ENCODE assay signal across 8 mouse cellular contexts in the genomic region with DNA sequence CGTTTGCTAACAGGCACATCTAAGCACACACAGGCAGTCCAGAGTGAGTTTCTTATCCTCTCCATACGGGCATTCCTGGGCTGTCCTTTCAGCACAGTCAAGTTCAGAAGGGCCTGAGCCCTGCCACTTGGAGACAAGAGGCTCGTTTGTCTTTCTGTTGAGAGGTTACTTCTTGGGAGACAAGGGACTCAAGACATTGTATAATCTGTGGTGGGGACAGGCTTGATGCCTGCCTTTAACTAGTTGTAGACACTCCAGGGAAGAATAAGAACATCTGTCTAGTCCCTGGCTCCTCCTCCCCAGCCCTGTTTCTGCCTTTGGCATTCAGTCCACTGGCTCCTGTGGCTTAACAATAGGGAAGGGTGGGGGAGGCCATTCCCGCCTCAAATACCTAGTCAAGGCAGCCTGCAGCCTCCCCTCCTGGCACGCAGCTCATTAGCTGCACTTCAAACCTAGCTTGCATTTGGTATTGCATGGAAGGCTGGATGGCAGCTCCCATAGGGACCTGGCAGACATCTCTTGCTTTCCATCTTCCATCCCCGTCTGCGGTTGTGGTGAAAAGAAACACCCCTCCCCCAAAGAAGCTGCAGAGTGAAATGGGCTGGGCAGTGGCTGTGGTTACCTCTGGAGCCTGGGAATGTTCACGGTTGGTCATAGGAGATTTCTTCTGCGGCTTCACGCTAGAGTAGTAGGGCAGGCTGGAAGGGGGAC. TPM values are rescaled to one million over a fixed set of nuclear protein-coding genes. Genes with fewer than 3 reads are reported as not detected.
DNase-seq lines count a peak whose midpoint lies in the region; ATAC-seq and TF ChIP-seq lines count a peak whose summit lies in the region.

No protein-coding gene starts in this region.

- no peak overlapping the region for H3K4me2 ChIP-seq in lung, postnatal 0 days (replicated peaks; ENCODE audit: low read depth, low read length)
- peak overlapping the region; percentile 20; the same call in 1 of the 2 replicates for H3K4me2 ChIP-seq in embryonic facial prominence, embryonic 15.5 days (replicated peaks)
- 0 out of 2 replicates have a peak overlapping the region, but pooled peaks have one; percentile 2 for H3K4me2 ChIP-seq in limb, embryonic 14.5 days (replicated peaks; ENCODE audit: low read depth, low read length, severe bottlenecking)
- H3K4me2 ChIP-seq in stomach, postnatal 0 days (replicated peaks; ENCODE audit: low read depth), result no peak overlapping the region

- ATAC-seq in lung, postnatal 0 days, result peak; percentile 45
- ATAC-seq in embryonic facial prominence, embryonic 15.5 days (ENCODE audit: insufficient number of reproducible peaks, low FRiP score, low TSS enrichment, low read depth), result peak; percentile 74
- peak; percentile 24 for ATAC-seq in limb, embryonic 14.5 days (ENCODE audit: low FRiP score, low read depth)
- no peak for ATAC-seq in stomach, postnatal 0 days (ENCODE audit: low FRiP score, low TSS enrichment)

- peaks cover 4% of the 10 kb centered on the region; the same call in 1 of the 2 replicates for H3K4me1 ChIP-seq in lung, postnatal 0 days (ENCODE audit: insufficient read depth, low read depth, low read length)
- H3K4me1 ChIP-seq in embryonic facial prominence, embryonic 15.5 days, result peaks cover 63% of the 10 kb centered on the region
- H3K4me1 ChIP-seq in limb, embryonic 14.5 days (ENCODE audit: control insufficient read depth, insufficient read depth, low read length), result peaks cover 58% of the 10 kb centered on the region
- H3K4me1 ChIP-seq in stomach, postnatal 0 days (replicated peaks; ENCODE audit: control insufficient read depth, insufficient read depth), result peaks cover 8% of the 10 kb centered on the region; the same call in 1 of the 2 replicates

- H3K27ac ChIP-seq in lung, postnatal 0 days (ENCODE audit: low read length), result peak overlapping the region; percentile 9; the same call in 1 of the 2 replicates
- H3K27ac ChIP-seq in embryonic facial prominence, embryonic 15.5 days (replicated peaks), result peak overlapping the region; percentile 92
- H3K27ac ChIP-seq in limb, embryonic 14.5 days (replicated peaks; ENCODE audit: low read depth, low read length), result peak overlapping the region; percentile 93
- H3K27ac ChIP-seq in stomach, postnatal 0 days (replicated peaks), result peak overlapping the region; percentile 56; the same call in 1 of the 2 replicates

- TF ChIP-seq POLR2A in limb, embryonic 14.5 days (IDR thresholded peaks at IDR 0.05; ENCODE audit: borderline replicate concordance, extremely low read depth, insufficient read depth, insufficient read length), result no peak

- H3K27me3 ChIP-seq in lung, postnatal 0 days (replicated peaks; ENCODE audit: insufficient read depth, low read length), result no peaks in the 10 kb centered on the region
- H3K27me3 ChIP-seq in embryonic facial prominence, embryonic 15.5 days, result no peaks in the 10 kb centered on the region
- H3K27me3 ChIP-seq in limb, embryonic 14.5 days (ENCODE audit: control insufficient read depth, insufficient read depth, low read length), result no peaks in the 10 kb centered on the region
- H3K27me3 ChIP-seq in stomach, postnatal 0 days (ENCODE audit: control insufficient read depth, insufficient read depth, low read length), result no peaks in the 10 kb centered on the region

- peak; percentile 51 for DNase-seq in lung, postnatal 0 days (ENCODE audit: low spot score)
- no peak for DNase-seq in lung, postnatal 25 days (ENCODE audit: low spot score)
- DNase-seq in limb, embryonic 14.5 days (ENCODE audit: low spot score), result peak; percentile 62
- DNase-seq in stomach, postnatal 0 days (ENCODE audit: low spot score), result no peak
- no peak for DNase-seq in right cerebral cortex, adult 18-20 months
- DNase-seq in urinary bladder, postnatal 25 days (ENCODE audit: low spot score), result no peak
- DNase-seq in left cerebral cortex, adult 8-10 months (ENCODE audit: low spot score in 2 of 2), result no peak

- H3K9ac ChIP-seq in lung, postnatal 0 days (replicated peaks; ENCODE audit: low read depth), result no peak overlapping the region
- H3K9ac ChIP-seq in embryonic facial prominence, embryonic 15.5 days, result no peak overlapping the region
- peak overlapping the region; percentile 31 for H3K9ac ChIP-seq in limb, embryonic 14.5 days (ENCODE audit: low read depth, low read length, severe bottlenecking)
- H3K9ac ChIP-seq in stomach, postnatal 0 days (ENCODE audit: low read length), result no peak overlapping the region

- H3K36me3 ChIP-seq in lung, postnatal 0 days (ENCODE audit: insufficient read depth, low read length), result no peaks in the 10 kb centered on the region
- H3K36me3 ChIP-seq in embryonic facial prominence, embryonic 15.5 days, result no peaks in the 10 kb centered on the region
- H3K36me3 ChIP-seq in limb, embryonic 14.5 days (ENCODE audit: control insufficient read depth, insufficient read depth, low read length), result no peaks in the 10 kb centered on the region
- no peaks in the 10 kb centered on the region for H3K36me3 ChIP-seq in stomach, postnatal 0 days (ENCODE audit: control insufficient read depth, insufficient read depth, low read length)

- TF ChIP-seq EP300 in lung, postnatal 0 days (IDR thresholded peaks at IDR 0.05), result no peak
- TF ChIP-seq EP300 in stomach, postnatal 0 days (optimal IDR thresholded peaks at IDR 0.05), result no peak

- no peak for TF ChIP-seq CTCF in lung, postnatal 0 days (IDR thresholded peaks at IDR 0.05)
- TF ChIP-seq CTCF in stomach, postnatal 0 days (IDR thresholded peaks at IDR 0.05; ENCODE audit: low read depth), result no peak

- no peaks in the 10 kb centered on the region for H3K9me3 ChIP-seq in lung, postnatal 0 days (ENCODE audit: low read length)
- H3K9me3 ChIP-seq in embryonic facial prominence, embryonic 15.5 days (replicated peaks), result no peaks in the 10 kb centered on the region
- H3K9me3 ChIP-seq in limb, embryonic 14.5 days (ENCODE audit: control insufficient read depth, low read length), result no peaks in the 10 kb centered on the region
- no peaks in the 10 kb centered on the region for H3K9me3 ChIP-seq in stomach, postnatal 0 days (ENCODE audit: control insufficient read depth, low read length)

- WGBS in lung, postnatal 0 days, result 33% methylated on average over 10 of the region's 10 CpGs
- WGBS in embryonic facial prominence, embryonic 15.5 days, result 9% methylated on average over 10 of the region's 10 CpGs
- 12% methylated on average over 10 of the region's 10 CpGs for WGBS in limb, embryonic 14.5 days
- WGBS in stomach, postnatal 0 days, result 30% methylated on average over 10 of the region's 10 CpGs

- no peak overlapping the region for H3K4me3 ChIP-seq in lung, postnatal 0 days (ENCODE audit: low read depth, low read length)
- no peak overlapping the region for H3K4me3 ChIP-seq in embryonic facial prominence, embryonic 15.5 days (replicated peaks)
- H3K4me3 ChIP-seq in limb, embryonic 14.5 days (replicated peaks; ENCODE audit: low read length), result no peak overlapping the region
- H3K4me3 ChIP-seq in stomach, postnatal 0 days (ENCODE audit: low read depth, low read length), result no peak overlapping the region

RNA-seq across cellular contexts. Expression of a gene that starts 29.8 kb away (rescaled TPM):
- polyA plus RNA-seq in lung, postnatal 0 days (2015; fragmentation: Nextera tagmentation; extraction: Ambion mirVana), result 25.7 and 27.8 TPM in 2 replicates
- 42.3 and 44.2 TPM in 2 replicates for polyA plus RNA-seq in embryonic facial prominence, embryonic 15.5 days (2015; fragmentation: Nextera tagmentation; extraction: Ambion mirVana)
- polyA plus RNA-seq in limb, embryonic 14.5 days (2012; rRNA removed), result 130 and 180 TPM in 2 replicates
- 73.0 and 84.1 TPM in 2 replicates for polyA plus RNA-seq in limb, embryonic 14.5 days (2014; fragmentation: Nextera tagmentation; extraction: Ambion mirVana)
- 12.3 and 12.7 TPM in 2 replicates for polyA plus RNA-seq in stomach, postnatal 0 days (2015; fragmentation: Nextera tagmentation; extraction: Ambion mirVana)
- total RNA-seq in left cerebral cortex, adult 8-10 months (2022), result 100 to 1,000 TPM in 1 of 4 experiments, 10 to 100 TPM in 3; 89.5 to 103 (median 93.0) TPM

RNA-seq across cellular contexts. Expression of a gene that starts 57.8 kb away (rescaled TPM):
- polyA plus RNA-seq in lung, postnatal 0 days (2015; fragmentation: Nextera tagmentation; extraction: Ambion mirVana), result 9.7 and 9.9 TPM in 2 replicates
- 22.4 and 32.8 TPM in 2 replicates for polyA plus RNA-seq in embryonic facial prominence, embryonic 15.5 days (2015; fragmentation: Nextera tagmentation; extraction: Ambion mirVana)
- 20.1 and 25.9 TPM in 2 replicates for polyA plus RNA-seq in limb, embryonic 14.5 days (2012; rRNA removed)
- polyA plus RNA-seq in limb, embryonic 14.5 days (2014; fragmentation: Nextera tagmentation; extraction: Ambion mirVana), result 17.4 and 20.2 TPM in 2 replicates
- polyA plus RNA-seq in stomach, postnatal 0 days (2015; fragmentation: Nextera tagmentation; extraction: Ambion mirVana), result 13.0 and 13.3 TPM in 2 replicates
- total RNA-seq in left cerebral cortex, adult 8-10 months (2022), result 10 to 100 TPM; 14.6 to 18.3 (median 16.7) TPM

Comparison
In these comparisons a context has a peak if more than half of its experiments do, and no peak if none do; other contexts are left out.
1. DNase-seq: peak in lung, postnatal 0 days (single experiment) and limb, embryonic 14.5 days (single experiment); none in lung, postnatal 25 days (single experiment), stomach, postnatal 0 days (single experiment), right cerebral cortex, adult 18-20 months (single experiment), urinary bladder, postnatal 25 days (single experiment) and left cerebral cortex, adult 8-10 months (0 of 2).
2. H3K27ac ChIP-seq: peak in every context shown above with its lines; median percentile 93 in limb, embryonic 14.5 days; 92 in embryonic facial prominence, embryonic 15.5 days; 56 in stomach, postnatal 0 days; 9 in lung, postnatal 0 days.
3. H3K4me2 ChIP-seq: peak in embryonic facial prominence, embryonic 15.5 days (single experiment) and limb, embryonic 14.5 days (single experiment); none in lung, postnatal 0 days (single experiment) and stomach, postnatal 0 days (single experiment).